Mouse (Mus musculus) gastrocnemius, postnatal 10 days (tissue): ENCODE measurements around the gene Tst. TPM values are rescaled to one million over a fixed set of nuclear protein-coding genes. Genes with fewer than 3 reads are reported as not detected.
A peak's percentile ranks its signal among the peaks of the same experiment; 100 is the strongest.

ENCODE experiments used
- DNase-seq: peaks from one replicate; pipeline ENCODE4 v3.0.0; 2021; ENCODE audit warnings: mixed read lengths
- long read RNA-seq, 2 experiments: library from polyadenylated mRNA; stranded (forward); transcript quantifications; one replicate each; pipeline ENCODE4 v2.0.0; 2021
- total RNA-seq, 2 experiments: library from RNA; stranded (reverse); gene quantifications; 2 replicates each; pipeline ENCODE4 v1.2.3; 2021

Tst gene
- 10 to 100 TPM; 18.0 to 23.3 TPM for total RNA-seq
- long read RNA-seq, experiment 1, transcript Tst-201 (2 exons, 1,144 nt), result major isoform, 10 of 11 reads
- long read RNA-seq, experiment 1, partial matches to known transcripts, result 0 of 11 reads
- long read RNA-seq, experiment 1, other reads (novel, unspliced or antisense), result 1 of 11 reads
- long read RNA-seq, experiment 2, transcript Tst-201 (2 exons, 1,144 nt), result major isoform, 24 of 24 reads
- long read RNA-seq, experiment 2, partial matches to known transcripts, result 0 of 24 reads
- long read RNA-seq, experiment 2, other reads (novel, unspliced or antisense), result 0 of 24 reads

DNA sequence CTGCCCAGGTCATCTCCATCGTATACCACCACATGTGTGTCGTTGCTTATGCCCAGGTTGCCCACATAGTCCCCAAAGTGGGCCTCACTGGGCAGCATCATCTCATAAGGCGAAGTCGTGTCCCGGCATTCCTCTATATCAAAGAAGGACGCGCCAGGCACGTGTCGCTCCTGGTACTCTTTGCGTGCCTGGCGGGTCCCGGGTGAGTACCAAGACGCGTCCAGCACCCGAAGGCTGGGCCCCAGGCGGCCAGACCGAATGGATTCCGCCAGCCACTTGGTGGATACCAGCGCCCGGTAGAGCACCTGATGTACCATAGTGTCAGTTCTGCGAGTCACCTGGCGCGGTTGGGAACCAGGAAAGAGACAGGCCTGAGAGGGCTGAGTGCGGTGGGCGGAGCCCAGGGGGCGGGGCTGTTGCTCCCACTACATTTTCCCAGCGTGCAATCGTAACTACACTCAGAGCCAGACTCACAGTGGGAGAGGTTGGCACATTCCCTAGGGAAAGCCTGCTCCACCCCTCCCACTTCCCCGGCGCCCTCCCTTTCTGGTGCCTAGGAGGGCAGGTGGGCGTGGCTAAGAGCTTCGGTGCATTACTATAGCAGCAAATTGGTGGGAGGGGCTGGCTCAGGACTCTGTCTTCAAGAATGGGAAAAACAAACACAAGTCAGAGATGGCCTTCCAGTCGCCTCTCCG is at the start of gene Tst:
Tst (minus strand) TSS at position 391 of the 695 bp plus-strand sequence.
- peak; percentile 80 for DNase-seq

DNA sequence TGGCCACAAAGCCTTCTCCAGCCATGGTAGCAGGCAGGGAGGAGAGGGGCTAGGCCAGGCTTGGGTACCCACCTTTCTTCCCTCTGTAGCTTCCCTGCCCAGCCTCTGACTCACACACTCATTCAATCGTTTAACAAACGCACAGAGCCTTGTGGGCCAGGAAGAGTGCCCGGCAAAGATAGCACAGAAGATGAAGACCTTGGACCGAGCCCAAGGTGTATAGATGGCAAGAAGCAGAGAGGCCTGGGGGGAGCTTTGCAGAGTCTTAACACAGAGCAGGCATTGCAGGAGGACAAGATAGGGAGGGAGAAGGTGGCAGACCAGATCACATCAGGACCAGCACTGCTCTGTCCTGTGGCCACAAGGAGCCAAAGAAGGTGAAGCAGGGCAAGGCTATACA is 49.5 kb upstream of the Tst start:
- DNase-seq, result no peak

DNA sequence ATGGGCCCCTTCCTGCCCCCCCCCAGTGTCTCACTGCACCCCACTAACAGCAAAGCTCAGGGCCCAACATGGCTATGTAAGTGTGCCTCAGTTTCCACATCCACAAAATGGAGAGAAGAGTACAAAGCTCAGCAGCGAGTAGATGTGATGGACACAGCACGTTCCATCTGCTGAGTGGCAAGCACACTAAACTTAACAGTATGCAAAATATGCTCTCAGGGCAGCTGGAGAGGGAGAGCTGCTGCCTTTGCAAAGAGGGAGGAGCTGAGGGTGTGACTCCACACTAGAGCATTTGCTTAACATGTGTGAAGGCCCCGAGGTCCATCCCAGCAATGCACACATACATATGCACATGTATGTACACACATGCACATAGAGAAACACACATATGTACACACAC is 47.2 kb upstream of the Tst start:
- no peak for DNase-seq

DNA sequence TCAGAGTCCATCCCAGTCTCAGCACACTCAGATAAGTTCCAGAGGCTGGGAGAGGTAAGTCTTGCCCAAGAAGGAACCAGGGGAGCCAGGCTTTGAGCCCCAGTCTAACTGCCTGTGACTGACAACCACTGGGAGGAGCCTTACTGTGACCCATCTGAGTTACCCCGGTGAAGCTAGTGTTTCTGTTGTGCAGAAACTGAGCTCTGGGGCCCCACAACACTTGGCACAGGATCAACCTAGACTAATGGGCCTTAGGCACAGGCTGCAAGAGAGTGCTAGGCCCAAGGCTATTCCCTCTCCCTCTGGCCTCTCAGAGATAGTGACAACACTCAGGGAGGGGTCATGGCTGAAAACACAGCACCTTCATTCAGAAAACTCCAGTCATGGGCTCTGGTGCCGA is 45.5 kb upstream of the Tst start:
- no peak for DNase-seq

DNA sequence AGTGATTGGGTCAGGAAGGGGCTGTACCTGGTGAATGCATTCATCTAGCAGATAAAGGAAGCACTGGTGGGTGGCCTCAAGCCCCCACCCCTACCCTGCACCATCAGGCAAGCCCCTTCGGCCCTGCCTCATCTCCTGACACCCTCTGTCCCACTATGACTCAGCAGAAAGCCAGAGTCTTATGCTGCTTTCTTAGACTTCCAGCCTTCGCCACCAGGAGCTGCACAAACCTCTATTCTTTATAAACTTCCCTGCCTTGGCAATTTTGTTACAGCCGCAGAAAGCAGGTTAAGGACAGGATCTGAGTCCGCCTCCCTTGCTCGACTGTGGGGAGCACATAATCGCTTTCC is 44.7 kb upstream of the Tst start:
- no peak for DNase-seq

DNA sequence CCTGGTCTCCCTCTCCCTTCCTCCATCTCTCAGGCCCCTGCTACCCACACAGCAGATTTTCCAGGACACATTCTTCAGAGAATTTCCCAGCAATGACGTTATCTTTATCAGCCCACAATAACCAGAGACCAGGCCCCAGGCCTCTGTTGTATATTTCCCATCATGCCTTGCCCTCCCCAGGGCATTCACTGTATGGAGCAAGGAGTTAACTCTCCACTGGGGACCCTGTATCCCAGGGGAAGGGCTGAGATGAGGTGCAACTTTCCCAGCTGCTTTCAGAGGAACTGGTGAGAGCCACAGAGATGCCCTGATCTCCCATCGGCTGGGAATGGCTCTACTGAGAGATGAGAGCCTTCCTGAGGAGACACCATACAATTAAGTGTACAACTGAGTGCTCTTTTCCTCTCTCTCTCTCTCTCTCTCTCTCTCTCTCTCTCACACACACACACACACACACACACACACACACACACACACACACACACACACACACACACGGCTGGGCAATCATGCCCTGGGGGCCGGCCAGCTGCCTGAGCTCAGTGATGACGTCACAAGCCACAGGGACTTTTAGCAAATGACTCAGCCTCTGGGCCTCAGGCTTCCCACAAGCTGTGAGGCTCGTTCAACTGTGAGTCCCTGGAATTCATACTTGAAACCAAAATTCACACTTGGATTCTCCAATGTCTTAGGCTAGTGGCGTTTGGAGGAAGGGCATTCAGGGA is 44.1 kb upstream of the Tst start:
- DNase-seq, result peak; percentile 65

DNA sequence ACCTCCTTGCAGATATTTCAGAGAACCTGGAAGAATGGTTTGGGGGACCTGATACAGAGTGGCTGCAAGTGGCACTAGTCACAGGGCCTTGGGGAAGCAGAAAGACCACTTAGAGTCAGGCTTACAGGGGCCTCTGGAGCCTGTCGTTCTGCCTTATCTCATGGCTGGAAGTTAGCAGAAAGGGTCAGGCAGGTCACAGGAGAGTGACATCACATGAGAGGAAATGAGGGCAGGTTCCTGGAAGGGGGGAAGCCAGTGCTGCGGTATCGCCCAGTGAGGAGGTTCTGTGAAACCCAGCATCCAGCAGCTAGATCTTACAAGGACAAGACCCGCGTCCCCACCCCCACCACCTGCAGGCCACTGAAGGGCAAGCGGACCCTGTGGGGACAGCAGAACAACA is 43.4 kb upstream of the Tst start:
- DNase-seq, result no peak

DNA sequence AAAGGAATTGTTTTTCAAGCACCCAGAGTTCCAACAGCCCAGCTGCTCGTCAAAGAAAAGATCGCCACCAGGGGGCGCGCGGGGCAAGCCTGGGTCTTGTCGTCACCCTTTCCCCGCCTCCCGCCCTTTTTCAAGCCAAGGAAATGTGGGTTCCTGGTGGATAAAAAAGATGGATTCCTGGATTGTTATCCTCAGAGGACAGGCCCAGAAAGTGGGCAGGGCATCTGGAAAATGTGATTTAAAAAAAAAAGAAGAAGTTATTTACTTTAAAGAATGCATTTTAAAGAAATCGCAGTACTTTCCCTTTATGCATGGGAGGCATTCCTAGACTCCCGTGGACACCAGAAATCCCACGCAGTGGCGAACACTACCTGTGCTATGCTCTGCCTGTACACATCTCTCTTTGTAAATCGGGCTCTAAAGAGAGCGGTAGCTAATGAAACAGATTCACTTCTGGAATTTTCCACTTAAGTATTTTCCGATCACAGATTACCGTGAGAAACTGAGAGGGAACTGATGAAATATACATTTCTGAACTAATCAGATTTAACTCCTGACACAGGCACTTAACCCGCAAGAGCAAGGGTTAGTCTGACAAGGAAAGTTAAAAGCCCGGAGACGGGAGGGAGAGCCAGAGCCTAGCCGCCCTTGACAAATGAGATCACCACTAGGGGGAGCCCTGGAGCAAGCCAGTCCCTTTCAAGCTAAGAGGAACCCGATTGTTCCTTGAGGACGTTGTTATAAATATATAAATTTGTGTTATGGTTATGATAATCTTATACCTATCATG is 42.2 kb upstream of the Tst start:
- DNase-seq, result peak; percentile 100

DNA sequence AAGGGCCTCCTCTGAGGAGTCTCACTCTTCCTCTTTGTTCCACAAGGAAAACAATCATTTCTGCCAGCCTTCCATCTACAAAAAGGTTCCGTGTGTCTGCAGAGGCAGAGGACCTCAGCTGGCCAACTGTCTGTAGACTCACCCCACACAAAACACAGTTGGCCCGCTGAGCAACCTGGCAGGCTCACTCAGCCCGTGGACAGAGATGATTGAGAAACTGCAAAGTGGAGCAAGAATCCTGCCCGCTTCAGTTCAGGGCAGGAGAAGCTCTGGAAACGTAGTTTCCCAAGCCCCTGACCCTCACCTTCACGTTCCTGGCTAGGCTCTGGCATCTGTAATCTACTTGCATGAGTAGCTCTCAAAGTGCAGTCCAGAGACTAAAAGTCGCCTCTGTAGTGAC is 41.4 kb upstream of the Tst start:
- no peak for DNase-seq

DNA sequence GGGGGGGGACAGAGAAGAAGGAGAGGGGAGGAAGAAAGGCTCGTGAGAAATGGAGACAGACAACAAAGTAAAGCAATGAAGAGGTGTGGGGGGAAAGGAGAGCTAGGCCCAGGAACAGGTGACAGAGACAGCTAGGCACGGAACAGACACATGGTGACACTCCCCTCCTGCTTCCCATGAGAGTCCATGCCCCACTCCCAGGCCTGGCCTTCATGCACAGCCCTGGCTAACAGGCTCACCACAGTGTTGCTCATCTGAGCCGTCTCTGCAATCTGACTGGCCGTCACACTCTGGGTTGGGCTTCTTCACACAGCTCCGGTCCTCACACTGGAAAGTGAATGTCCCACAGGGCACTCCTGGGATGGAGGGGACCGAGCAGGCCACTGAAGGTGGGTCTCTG is 38.1 kb upstream of the Tst start:
- no peak for DNase-seq

DNA sequence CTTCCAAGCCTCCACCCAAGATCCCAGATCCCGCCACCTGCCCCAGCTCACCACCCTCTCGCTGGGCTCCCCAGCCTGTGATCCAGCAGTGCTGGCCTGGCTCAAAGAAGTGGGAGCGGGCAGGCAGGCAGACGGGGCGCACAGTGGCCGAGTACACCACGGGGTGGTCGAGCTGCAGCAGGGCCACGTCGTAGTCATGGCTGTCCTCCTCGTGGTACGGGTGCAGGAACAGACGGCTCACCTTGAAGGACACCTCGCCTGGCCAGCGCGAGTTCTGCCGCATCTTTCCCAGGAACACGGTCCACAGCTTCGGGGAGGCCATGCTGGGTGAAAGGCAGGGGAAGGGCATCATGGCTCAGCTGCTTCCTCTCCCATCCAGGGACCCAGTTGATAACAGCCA is 36.5 kb upstream of the Tst start:
- DNase-seq, result no peak

DNA sequence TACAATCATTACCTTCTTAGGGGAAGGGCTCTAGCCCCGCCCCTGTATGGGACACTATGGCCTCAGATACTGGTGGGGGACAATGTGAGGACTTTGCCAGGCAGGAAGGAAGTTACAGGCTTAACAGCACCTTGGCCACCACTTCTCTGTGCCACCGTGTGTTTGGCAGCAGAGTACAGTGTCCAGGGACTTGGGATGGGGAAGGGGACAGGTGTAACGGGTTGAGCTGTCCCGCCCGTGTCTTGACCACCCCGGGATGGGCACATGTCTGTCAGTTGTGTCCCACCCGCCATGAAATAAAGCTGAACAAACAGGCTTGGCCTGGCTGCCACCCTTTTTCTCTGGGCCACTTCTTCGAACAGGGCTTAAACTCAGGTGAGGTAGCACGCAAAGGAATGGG is 33.3 kb upstream of the Tst start:
- no peak for DNase-seq

DNA sequence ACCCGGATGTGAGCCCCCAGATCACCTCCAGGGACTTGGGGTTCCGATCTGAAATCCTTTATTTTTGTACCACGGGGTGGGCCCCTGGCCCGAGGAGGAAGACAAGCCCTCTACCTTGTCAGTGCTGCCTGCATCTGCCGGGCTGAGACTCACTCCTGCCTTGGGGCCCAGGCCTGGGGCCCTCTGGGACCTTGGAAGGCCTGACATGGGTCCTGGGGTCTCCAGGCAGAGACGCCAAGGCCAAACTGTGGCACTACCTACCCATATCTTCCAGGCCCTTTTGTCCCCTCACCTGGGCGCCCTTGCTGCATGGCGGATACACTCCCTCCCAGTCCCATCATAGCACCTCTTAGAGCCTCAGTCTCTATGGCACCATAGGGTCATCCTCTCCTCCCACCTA is 32.8 kb upstream of the Tst start:
- DNase-seq, result no peak

DNA sequence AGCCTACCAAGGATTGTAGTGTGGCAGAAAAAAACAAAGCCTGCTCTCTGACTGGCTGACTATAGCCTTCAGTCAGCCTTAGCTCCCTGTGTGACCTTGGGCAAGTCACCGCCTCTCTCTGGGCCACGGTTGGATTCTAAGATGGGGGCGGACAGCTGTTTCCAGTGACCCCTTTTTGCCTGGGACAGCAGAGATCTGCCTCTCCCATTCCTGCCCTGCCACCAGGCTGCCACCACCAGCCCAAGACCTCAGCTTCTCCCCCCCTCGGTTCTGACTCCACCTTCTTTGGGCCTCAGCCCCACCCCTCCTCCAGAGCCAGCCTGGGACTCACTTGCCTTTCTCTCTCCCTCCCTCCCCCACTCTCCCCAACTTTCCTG is 32.3 kb upstream of the Tst start:
- no peak for DNase-seq

DNA sequence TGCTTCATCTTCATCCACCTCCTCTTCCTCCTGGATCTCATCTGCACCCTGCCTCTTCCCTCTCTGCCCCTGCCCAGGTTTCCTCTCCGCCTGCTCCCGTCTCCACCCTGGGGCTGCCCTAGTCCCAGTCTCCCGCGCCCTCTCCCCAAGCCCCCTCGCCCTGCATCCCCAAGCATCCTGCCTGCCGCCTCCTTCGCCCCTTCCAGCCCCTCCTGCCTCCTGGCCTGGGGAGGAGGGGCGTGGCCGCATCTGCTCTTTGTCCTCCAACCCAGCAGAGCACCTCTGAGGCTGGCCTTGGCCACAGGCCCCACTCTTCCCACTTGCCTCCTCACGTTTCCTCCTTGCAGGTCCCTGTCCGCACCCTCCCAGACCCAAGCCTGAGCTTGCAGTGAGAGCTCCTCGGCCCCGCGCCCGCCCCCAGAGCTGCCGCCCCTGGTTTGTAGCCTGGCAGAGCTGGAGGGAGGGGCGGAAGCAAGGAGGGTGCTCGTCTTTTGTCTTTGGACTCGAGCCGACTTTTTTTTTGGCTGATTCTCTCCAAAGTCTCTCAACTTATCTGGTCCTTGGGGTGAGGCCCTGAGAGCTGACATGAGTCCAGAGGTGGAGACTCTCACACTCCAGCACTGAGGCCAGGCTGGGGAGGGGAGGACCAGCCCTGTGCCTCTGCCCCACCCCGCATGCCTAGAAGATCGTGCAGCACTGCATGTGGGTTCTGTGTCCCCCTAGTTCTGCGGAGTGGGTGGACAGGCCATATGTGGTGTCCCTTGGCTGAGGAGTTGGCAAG is 31.7 kb upstream of the Tst start:
- DNase-seq, result peak; percentile 50

DNA sequence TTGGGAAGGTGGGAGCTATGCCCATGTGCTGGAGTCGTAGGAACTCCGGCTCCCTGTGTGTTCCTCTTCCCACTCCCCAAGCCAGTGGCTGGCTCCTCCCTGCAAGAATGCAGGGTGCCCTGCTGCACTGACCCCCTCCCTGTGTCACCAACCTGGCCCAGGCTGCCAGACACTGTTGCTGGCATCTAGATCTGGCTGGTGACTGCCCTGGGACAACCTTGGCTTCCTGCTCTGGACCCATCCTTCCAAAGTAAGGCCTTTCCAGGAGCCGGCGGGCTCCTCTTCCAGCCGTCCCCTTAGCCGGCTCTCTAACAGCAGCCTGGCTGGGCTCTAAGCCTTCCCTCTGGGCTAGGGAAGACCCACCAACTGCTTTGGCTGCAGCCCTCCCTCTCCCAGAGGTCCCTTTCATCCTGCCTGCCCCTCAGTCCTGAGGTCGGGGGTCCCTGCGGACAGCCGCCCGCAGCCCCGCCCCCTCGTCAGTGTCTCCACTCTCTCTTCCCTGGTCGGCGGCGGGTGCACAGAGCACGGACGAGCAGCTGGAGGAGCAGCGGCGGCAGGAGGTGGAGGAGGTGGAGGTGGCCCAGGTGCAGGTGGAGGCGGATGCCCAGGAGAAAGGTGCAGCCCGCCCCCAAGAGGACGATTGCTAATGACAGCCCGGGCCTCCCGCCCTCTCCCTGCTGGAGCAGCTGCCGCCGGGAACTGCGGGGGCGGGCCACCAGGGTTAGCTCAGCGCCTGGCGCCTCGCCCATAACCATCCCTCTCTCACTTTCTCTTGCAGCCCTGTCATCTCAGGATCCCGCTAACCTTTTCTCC is 30.9 kb upstream of the Tst start:
- peak; percentile 91 for DNase-seq

DNA sequence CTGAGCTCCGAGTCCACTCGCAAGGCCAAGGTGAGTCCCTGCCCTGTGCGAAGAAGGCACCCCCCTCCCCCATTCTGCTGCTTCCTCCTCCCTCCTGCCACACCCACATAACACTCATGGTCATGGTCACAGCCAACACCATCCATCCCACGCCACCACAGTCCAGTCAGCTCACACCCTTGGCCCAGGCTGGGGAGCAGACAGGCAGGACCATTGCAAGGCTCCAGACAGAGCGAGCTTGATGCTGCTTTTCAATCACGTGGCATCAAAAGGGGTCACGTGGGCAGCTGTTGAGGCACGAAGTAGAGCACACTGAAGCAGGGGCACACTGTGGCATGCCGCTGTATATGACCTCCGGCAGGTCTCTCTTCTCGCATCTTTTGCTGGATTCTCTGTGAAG is 30.0 kb upstream of the Tst start:
- no peak for DNase-seq

DNA sequence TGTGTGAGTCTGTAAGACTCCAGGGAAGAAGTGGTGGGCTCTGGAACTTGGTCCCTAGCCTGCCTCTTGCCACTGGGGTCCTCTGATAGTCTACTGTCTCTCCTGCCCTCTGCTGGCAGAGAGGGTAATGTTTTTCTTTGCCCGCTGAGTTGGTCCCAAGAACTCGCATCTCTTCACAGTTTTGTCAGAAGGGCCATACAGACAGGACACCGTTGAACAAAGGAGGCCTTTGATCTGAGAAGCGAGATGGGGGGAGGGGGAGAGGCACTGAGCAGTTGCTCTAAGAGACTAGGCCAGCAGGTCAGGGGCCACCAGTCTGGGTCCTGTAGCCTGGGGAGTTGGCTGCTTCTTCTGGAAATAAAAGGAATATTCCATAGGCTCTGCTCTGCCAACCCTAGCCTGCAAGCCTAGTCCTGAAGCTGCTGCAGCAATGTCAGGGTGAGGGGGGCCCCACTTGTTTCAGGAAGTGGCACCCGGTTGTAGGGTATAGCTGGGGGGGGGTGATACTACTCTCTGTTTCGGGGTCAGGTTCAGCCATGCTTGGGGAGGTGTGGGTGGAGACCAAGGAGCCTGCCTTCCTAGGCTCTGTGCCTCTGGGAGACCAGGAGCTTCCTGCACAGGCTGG is 29.3 kb upstream of the Tst start:
- no peak for DNase-seq

DNA sequence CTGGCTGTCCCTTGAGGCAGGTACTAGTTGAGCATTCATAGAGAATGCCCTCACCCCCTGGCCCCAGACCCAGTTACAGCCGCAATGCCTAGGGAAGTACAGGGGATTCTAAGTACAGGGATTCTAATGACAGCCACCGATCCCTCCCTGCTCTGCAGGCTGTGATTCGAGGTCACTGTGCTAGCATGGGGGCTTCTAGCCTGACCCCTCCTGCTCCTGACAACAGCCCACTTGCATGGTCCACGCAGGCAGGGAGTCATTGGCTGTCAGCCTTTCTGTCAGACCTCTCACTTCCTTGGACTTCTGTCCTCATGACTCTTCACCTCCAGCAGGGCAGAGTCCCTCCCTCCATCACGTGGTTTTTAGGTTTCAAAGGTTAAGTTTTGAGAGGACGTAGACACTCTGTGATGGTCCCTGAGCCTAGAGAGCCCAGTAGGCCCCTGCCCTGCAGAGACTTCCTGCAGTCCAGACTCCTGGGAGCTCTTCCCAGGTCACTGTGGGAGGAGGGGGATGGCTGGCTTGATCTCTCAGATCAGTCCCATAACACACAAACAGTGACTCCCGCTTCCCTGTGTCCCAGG is 25.9 kb upstream of the Tst start:
- DNase-seq, result no peak

DNA sequence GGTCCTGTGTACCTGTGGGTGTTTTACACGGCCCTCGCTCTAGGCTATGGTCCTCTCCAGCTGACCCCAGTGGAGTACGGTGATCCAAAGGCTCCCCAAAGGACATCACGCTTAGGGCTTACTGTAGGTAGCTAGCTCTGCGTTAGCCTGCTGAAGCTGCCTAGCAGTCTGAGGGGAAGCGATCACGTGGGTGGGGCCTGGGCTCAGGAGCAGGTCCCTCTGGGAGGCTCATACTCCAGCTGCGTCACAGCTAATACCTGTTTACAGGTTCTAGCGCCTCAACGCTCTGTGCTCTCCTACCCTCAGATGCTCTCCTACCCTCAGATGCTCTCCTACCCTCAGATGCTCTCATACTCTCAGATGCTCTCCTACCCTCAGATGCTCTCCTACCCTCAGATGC is 25.2 kb upstream of the Tst start:
- no peak for DNase-seq
